Mouse (Mus musculus) neural tube, embryonic 13.5 days (tissue): ENCODE measurements around the gene Tsen2. TPM values are rescaled to one million over a fixed set of nuclear protein-coding genes. Genes with fewer than 3 reads are reported as not detected.

Source experiments
- ATAC-seq: fragments of 200-750 bp; cut with Nextera tagmentation; 2 replicates; pipeline ENCODE4 v1.8.0; 2017; ENCODE audit warnings: low read depth, mild to moderate bottlenecking, moderate TSS enrichment, moderate library complexity
- H3K27ac ChIP-seq: fragments of 300-500 bp; sonication (generic); replicated peaks from 2 replicates; pipeline ENCODE4 v1.5.1; 2015; ENCODE audit warnings: moderate library complexity, mild to moderate bottlenecking, inconsistent platforms
- H3K27me3 ChIP-seq: fragments of 300-500 bp; sonication (generic); 2 replicates; pipeline ENCODE4 v1.6.1; 2015; ENCODE audit warnings: mild to moderate bottlenecking, inconsistent platforms
- H3K36me3 ChIP-seq: fragments of 300-500 bp; sonication (generic); 2 replicates; pipeline ENCODE4 v1.6.1; 2015; ENCODE audit warnings: mild to moderate bottlenecking, inconsistent platforms
- H3K4me1 ChIP-seq: fragments of 300-500 bp; sonication (generic); replicated peaks from 2 replicates; pipeline ENCODE4 v1.6.1; 2015; ENCODE audit warnings: inconsistent platforms
- H3K4me2 ChIP-seq: fragments of 300-500 bp; sonication (generic); 2 replicates; pipeline ENCODE4 v1.6.1; 2015; ENCODE audit warnings: inconsistent platforms, mild to moderate bottlenecking, moderate library complexity
- H3K4me3 ChIP-seq: fragments of 300-500 bp; sonication (generic); 2 replicates; pipeline ENCODE4 v1.5.1; 2015; ENCODE audit warnings: mild to moderate bottlenecking, inconsistent platforms
- H3K9ac ChIP-seq: fragments of 300-500 bp; sonication (generic); 2 replicates; pipeline ENCODE4 v1.6.1; 2015; ENCODE audit warnings: moderate library complexity, mild to moderate bottlenecking, inconsistent platforms
- H3K9me3 ChIP-seq: fragments of 300-500 bp; sonication (generic); 2 replicates; pipeline ENCODE4 v1.6.1; 2016; ENCODE audit warnings: inconsistent platforms
- WGBS: fragments of 180-500 bp; shearing (Covaris S2); methylation state at CpG from one replicate; pipeline ENCODE4 v1.1.7; 2015; 5-methylcytosine and 5-hydroxymethylcytosine counted together
- polyA plus RNA-seq: library from polyadenylated mRNA; unstranded; fragments of >200 nt; fragmentation: Nextera tagmentation; extraction: Ambion mirVana; gene quantifications from 2 replicates; pipeline ENCODE4 v1.2.1, GENCODE M21; 2015

The Tsen2 gene
- polyA plus RNA-seq, result 31.7 and 32.3 TPM in 2 replicates

- H3K36me3 ChIP-seq, result peaks cover 19% of the 10 kb centered on the region
- no peaks in the 10 kb centered on the region for H3K27me3 ChIP-seq
- ATAC-seq, result peak; percentile 96
- no peaks in the 10 kb centered on the region for H3K9me3 ChIP-seq
- peak within 1 kb of the TSS; percentile 86 for H3K27ac ChIP-seq
- peak within 1 kb of the TSS; percentile 77 for H3K4me2 ChIP-seq
- H3K4me3 ChIP-seq, result peak within 1 kb of the TSS; percentile 79
- peak within 1 kb of the TSS; percentile 88 for H3K9ac ChIP-seq
- under 1% methylated on average over 38 of the region's 38 CpGs for WGBS
- H3K4me1 ChIP-seq, result peaks cover 13% of the 10 kb centered on the region
These were observed at the start of gene Tsen2 for GRCm38 (mm10) chr6:115544442-115544970. TSS of gene Tsen2 (plus strand) at chr6:115544664.

DNA sequence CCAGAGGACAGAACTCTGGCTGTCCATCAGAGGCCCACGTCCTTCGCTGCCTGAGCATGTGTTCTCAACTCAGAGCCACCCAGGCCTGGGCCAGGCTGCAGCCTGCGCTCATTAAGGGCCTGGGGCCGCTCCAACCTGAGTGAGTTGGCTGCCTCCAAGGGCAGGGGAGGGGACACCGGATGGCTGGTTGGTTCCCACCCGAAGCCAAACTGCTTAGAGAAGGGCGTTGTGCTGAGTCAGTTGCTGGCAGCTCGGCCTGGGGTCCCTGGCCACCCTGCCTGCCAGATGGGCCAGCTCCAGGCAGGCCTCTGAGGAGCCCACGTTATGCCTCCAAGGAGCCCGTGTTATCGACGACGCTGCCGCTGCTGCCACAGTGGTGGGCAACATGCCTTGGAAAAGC lies 44.9 kb upstream of the Tsen2 start:
- H3K4me2 ChIP-seq, result no peak overlapping the region
- no peaks in the 10 kb centered on the region for H3K36me3 ChIP-seq
- no peak overlapping the region for H3K9ac ChIP-seq
- no peak overlapping the region for H3K27ac ChIP-seq
- ATAC-seq, result no peak
- no peaks in the 10 kb centered on the region for H3K27me3 ChIP-seq
- WGBS, result 81% methylated on average over 14 of the region's 14 CpGs
- no peak overlapping the region for H3K4me3 ChIP-seq
- no peaks in the 10 kb centered on the region for H3K4me1 ChIP-seq
- H3K9me3 ChIP-seq, result no peaks in the 10 kb centered on the region

DNA sequence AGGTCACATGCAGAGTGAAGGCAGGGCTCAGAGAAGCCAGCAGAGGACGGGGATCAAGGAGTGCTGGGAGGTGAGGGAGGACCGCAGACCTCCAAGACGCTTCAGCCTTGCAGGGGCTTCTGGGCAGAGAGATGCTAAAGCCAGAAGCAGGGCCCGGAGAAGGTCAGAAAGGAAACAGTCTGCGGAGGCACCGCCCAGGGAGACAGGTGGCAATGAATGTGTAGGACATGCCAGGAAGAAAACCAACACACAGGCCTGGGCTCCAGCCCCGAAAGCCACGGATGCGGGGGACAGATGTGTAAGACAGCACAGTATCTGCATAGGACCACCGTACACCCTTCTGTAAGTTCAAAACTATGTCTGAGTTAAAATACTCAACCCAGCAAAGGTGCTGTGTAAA lies 44.2 kb upstream of the Tsen2 start:
- H3K9ac ChIP-seq, result no peak overlapping the region
- H3K4me3 ChIP-seq, result no peak overlapping the region
- H3K36me3 ChIP-seq, result no peaks in the 10 kb centered on the region
- no peaks in the 10 kb centered on the region for H3K27me3 ChIP-seq
- ATAC-seq, result no peak
- no peaks in the 10 kb centered on the region for H3K4me1 ChIP-seq
- no peak overlapping the region for H3K4me2 ChIP-seq
- no peaks in the 10 kb centered on the region for H3K9me3 ChIP-seq
- 91% methylated on average over 10 of the region's 10 CpGs for WGBS
- H3K27ac ChIP-seq, result no peak overlapping the region

- no peak for ATAC-seq
- WGBS, result 77% methylated on average over 3 of the region's 3 CpGs
- H3K4me3 ChIP-seq, result no peak overlapping the region
These were observed 43.3 kb upstream of the Tsen2 start for GRCm38 (mm10) chr6:115501131-115501530.

DNA sequence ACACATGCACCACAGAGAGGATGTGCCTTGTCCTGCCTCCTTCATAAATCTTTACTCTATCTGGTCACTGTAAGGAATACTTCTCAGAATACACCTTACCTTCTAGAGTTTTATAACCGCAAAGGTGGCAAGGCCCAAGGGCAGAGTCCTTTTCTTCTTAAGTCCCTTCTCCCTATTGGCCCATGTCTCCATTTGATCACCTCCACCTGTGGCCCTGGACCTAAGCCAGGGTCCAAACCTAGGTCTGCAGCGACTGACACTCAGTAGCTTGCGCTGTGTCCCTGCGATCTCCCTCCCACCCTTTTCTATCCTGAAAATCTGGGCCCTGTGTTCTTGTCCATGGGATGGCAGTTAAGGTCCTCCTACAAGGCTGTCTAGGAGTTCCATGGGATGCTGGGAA lies 41.4 kb upstream of the Tsen2 start:
- no peak overlapping the region for H3K4me2 ChIP-seq
- ATAC-seq, result no peak
- H3K4me1 ChIP-seq, result no peaks in the 10 kb centered on the region
- no peaks in the 10 kb centered on the region for H3K36me3 ChIP-seq
- 98% methylated on average over 4 of the region's 4 CpGs for WGBS
- no peaks in the 10 kb centered on the region for H3K27me3 ChIP-seq
- H3K27ac ChIP-seq, result no peak overlapping the region
- 0 out of 2 replicates have a peak, but pooled peaks cover 2% of the 10 kb centered on the region for H3K9me3 ChIP-seq
- H3K4me3 ChIP-seq, result no peak overlapping the region
- H3K9ac ChIP-seq, result no peak overlapping the region

More at GRCm38 (mm10) chr6:115501131-115501530, 43.3 kb upstream of the Tsen2 start:
- no peaks in the 10 kb centered on the region for H3K36me3 ChIP-seq
- no peaks in the 10 kb centered on the region for H3K27me3 ChIP-seq
- no peak overlapping the region for H3K9ac ChIP-seq
- H3K4me1 ChIP-seq, result no peaks in the 10 kb centered on the region
- H3K4me2 ChIP-seq, result no peak overlapping the region
- no peaks in the 10 kb centered on the region for H3K9me3 ChIP-seq
- H3K27ac ChIP-seq, result no peak overlapping the region

GRCm38 (mm10) chr6:115503549-115504159 lies 40.8 kb upstream of the Tsen2 start:
- Histone ChIP-seq H3K36me3 (no peaks in the 10 kb centered on the region), H3K9me3 (peaks cover 6% of the 10 kb centered on the region; the same call in 1 of the 2 replicates), H3K4me3 (no peak overlapping the region), H3K27ac (no peak overlapping the region), H3K9ac (no peak overlapping the region), H3K4me1 (no peaks in the 10 kb centered on the region), H3K4me2 (no peak overlapping the region), H3K27me3 (no peaks in the 10 kb centered on the region)
- ATAC-seq, result no peak
- 87% methylated on average over 10 of the region's 10 CpGs for WGBS

- Histone ChIP-seq H3K4me1 (no peaks in the 10 kb centered on the region), H3K27ac (no peak overlapping the region), H3K4me2 (no peak overlapping the region), H3K36me3 (no peaks in the 10 kb centered on the region), H3K4me3 (no peak overlapping the region), H3K9me3 (peaks cover 6% of the 10 kb centered on the region; the same call in 1 of the 2 replicates), H3K27me3 (no peaks in the 10 kb centered on the region), H3K9ac (no peak overlapping the region)
- ATAC-seq, result no peak
- WGBS, result 82% methylated on average over 3 of the region's 3 CpGs
These were observed 40.3 kb upstream of the Tsen2 start for GRCm38 (mm10) chr6:115504160-115504558.

DNA sequence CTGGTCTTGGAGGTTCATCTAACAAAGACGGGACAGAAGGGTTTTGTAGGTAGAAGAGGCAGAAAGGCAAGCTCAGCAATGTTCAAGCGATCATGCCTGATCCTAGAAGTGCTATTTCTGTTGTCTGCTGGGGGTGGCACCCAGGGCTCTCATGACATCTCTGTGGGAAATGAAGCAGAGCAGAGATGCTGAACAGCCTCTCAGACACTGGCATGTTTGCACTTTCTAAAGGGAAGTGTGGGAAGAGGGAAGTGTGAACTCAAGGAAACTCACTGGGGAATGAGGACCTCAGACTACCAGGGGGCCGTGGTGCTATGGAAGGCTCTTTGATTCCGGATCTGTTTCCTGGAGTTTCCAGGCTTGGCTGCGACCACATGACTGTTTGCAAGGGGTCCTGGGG lies 39.5 kb upstream of the Tsen2 start:
- Histone ChIP-seq H3K4me3 (no peak overlapping the region), H3K4me2 (no peak overlapping the region), H3K27me3 (no peaks in the 10 kb centered on the region), H3K9ac (no peak overlapping the region), H3K4me1 (no peaks in the 10 kb centered on the region), H3K9me3 (peaks cover 6% of the 10 kb centered on the region; the same call in 1 of the 2 replicates), H3K36me3 (no peaks in the 10 kb centered on the region), H3K27ac (no peak overlapping the region)
- WGBS, result 83% methylated on average over 5 of the region's 5 CpGs
- no peak for ATAC-seq

- 100% methylated on average over 1 of the region's 1 CpGs for WGBS
These were observed 38.0 kb upstream of the Tsen2 start for GRCm38 (mm10) chr6:115506425-115506824.

DNA sequence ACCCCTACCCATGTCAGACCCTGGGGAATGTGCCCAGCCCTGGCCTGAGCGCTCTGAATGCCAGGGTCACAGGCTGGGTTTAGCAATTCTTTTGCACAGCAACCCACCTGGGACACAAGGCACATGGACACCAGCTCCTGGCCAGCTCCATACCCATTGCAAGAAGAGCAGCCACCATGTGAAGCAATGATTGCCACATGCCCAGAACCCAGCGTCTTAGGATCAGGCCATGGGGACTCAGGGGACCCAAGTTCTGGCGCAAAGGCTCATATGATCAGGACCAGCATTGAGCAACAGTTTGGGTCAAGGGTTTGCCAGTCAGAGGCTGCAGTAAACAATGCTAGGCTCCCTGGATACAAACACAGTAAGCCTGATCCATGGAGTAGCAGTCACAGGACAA lies 33.0 kb upstream of the Tsen2 start:
- Histone ChIP-seq H3K27ac (no peak overlapping the region), H3K9ac (no peak overlapping the region), H3K27me3 (no peaks in the 10 kb centered on the region), H3K4me1 (no peaks in the 10 kb centered on the region), H3K36me3 (no peaks in the 10 kb centered on the region), H3K4me3 (no peak overlapping the region), H3K9me3 (peaks cover 6% of the 10 kb centered on the region; the same call in 1 of the 2 replicates), H3K4me2 (no peak overlapping the region)
- no peak for ATAC-seq
- 96% methylated on average over 3 of the region's 3 CpGs for WGBS

More at GRCm38 (mm10) chr6:115506425-115506824, 38.0 kb upstream of the Tsen2 start:
- Histone ChIP-seq H3K27ac (no peak overlapping the region), H3K36me3 (no peaks in the 10 kb centered on the region), H3K9ac (no peak overlapping the region), H3K27me3 (no peaks in the 10 kb centered on the region), H3K9me3 (peaks cover 6% of the 10 kb centered on the region; the same call in 1 of the 2 replicates), H3K4me1 (no peaks in the 10 kb centered on the region), H3K4me2 (no peak overlapping the region), H3K4me3 (no peak overlapping the region)
- ATAC-seq, result no peak

DNA sequence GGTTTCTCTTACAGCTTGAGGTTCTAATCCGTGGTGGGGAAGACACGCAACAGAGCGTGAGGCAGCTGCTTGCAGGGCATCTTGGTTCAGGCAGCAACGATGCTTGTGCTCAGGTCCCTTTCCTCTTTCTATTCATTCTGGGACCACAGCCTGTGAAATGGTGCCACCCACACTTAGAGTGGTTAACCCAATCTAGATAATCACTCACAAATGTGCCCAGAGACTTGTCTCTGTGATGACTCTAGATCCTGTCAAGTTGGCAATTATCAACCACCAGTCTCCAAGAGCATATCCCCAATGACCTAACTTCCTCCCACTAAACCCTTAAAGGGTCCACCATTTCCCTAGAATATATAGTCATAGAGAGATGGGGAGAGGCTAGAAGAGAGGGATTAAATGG lies 31.3 kb upstream of the Tsen2 start:
- no peak for ATAC-seq
- 93% methylated on average over 4 of the region's 4 CpGs for WGBS

GRCm38 (mm10) chr6:115517904-115518303 lies 26.6 kb upstream of the Tsen2 start:
- no peaks in the 10 kb centered on the region for H3K4me1 ChIP-seq
- WGBS, result 75% methylated on average over 4 of the region's 4 CpGs
- no peak overlapping the region for H3K9ac ChIP-seq
- H3K9me3 ChIP-seq, result no peaks in the 10 kb centered on the region
- no peak for ATAC-seq
- no peaks in the 10 kb centered on the region for H3K36me3 ChIP-seq
- no peak overlapping the region for H3K4me3 ChIP-seq
- H3K27me3 ChIP-seq, result no peaks in the 10 kb centered on the region
- no peak overlapping the region for H3K27ac ChIP-seq
- no peak overlapping the region for H3K4me2 ChIP-seq

More for the DNA sequence above, 31.3 kb upstream of the Tsen2 start:
- Histone ChIP-seq H3K36me3 (no peaks in the 10 kb centered on the region), H3K27ac (no peak overlapping the region), H3K4me3 (no peak overlapping the region), H3K9ac (no peak overlapping the region), H3K27me3 (no peaks in the 10 kb centered on the region), H3K9me3 (peaks cover 3% of the 10 kb centered on the region; the same call in 1 of the 2 replicates), H3K4me2 (no peak overlapping the region), H3K4me1 (no peaks in the 10 kb centered on the region)

DNA sequence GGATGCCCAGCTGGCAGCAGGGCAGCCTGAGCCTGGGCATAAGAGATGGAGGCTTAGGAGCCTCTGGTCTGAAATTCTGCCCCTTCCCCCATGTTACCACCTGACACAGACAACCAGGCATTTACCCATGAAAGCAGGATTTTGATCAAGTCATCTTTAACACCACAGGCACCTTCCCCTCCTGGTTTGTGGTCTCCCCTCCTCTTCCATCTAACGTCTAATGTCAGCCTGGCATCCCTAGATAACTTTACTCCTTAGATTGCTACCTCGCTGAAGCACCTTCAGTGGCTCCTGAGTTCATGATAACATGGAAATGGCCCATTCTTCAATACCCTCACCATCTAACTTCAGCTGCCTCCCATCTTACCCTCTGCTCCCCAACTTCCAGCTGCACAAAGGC lies 26.1 kb upstream of the Tsen2 start:
- Histone ChIP-seq H3K9ac (no peak overlapping the region), H3K4me1 (no peaks in the 10 kb centered on the region), H3K27me3 (no peaks in the 10 kb centered on the region), H3K27ac (no peak overlapping the region), H3K4me2 (no peak overlapping the region), H3K9me3 (no peaks in the 10 kb centered on the region), H3K4me3 (no peak overlapping the region), H3K36me3 (no peaks in the 10 kb centered on the region)
- 81% methylated on average over 2 of the region's 2 CpGs for WGBS
- ATAC-seq, result no peak
